Mouse (Mus musculus): ENCODE measurements around the gene Nrg4. TPM values are rescaled to one million over a fixed set of nuclear protein-coding genes. Genes with fewer than 3 reads are reported as not detected.

Gene Nrg4
- polyA plus RNA-seq, 1 experiment from 2014 or later = 2.0 TPM

- Histone ChIP-seq H3K9me3 (ENCODE audit: control insufficient read depth, low read depth, low read length) (no peaks in the 10 kb centered on the region), H3K27ac (ENCODE audit: low read length) (no peak overlapping the region), H3K36me3 (ENCODE audit: control insufficient read depth, insufficient read depth, low read length) (peaks cover 28% of the 10 kb centered on the region), H3K4me3 (ENCODE audit: low read depth, low read length) (no peak overlapping the region), H3K4me2 (replicated peaks; ENCODE audit: low read depth, low read length) (no peak overlapping the region), H3K4me1 (ENCODE audit: control insufficient read depth, insufficient read depth, low read length) (peaks cover 13% of the 10 kb centered on the region), H3K9ac (replicated peaks; ENCODE audit: low read depth, low read length) (no peak overlapping the region), H3K27me3 (ENCODE audit: control insufficient read depth, insufficient read depth, low read length) (no peaks in the 10 kb centered on the region)
- ATAC-seq (ENCODE audit: insufficient number of reproducible peaks, insufficient read depth, low FRiP score, low read depth) = no peak
- WGBS = 63% methylated on average over 4 of the region's 4 CpGs
These were observed 115.0 kb downstream of the Nrg4 start for GRCm38 (mm10) chr9:55211611-55212010.

- H3K4me2 ChIP-seq (replicated peaks; ENCODE audit: low read depth, low read length) = peak within 1 kb of the TSS; percentile 52
- WGBS = 0% methylated on average over 62 of the region's 65 CpGs
- peak within 1 kb of the TSS; percentile 79 for H3K4me3 ChIP-seq (ENCODE audit: low read depth, low read length)
- no peaks in the 10 kb centered on the region for H3K27me3 ChIP-seq (ENCODE audit: control insufficient read depth, insufficient read depth, low read length)
- peaks cover 5% of the 10 kb centered on the region for H3K36me3 ChIP-seq (ENCODE audit: control insufficient read depth, insufficient read depth, low read length)
- ATAC-seq (ENCODE audit: insufficient number of reproducible peaks, insufficient read depth, low FRiP score, low read depth) = peak; percentile 96
- peak within 1 kb of the TSS; percentile 78 for H3K9ac ChIP-seq (replicated peaks; ENCODE audit: low read depth, low read length)
- no peaks in the 10 kb centered on the region for H3K9me3 ChIP-seq (ENCODE audit: control insufficient read depth, low read depth, low read length)
- peak within 1 kb of the TSS; percentile 82 for H3K27ac ChIP-seq (ENCODE audit: low read length)
- peaks cover 13% of the 10 kb centered on the region for H3K4me1 ChIP-seq (ENCODE audit: control insufficient read depth, insufficient read depth, low read length)
These were observed 117.7 kb downstream of the Nrg4 start, which contains the start of gene Fbxo22 for GRCm38 (mm10) chr9:55208790-55209481. TSS of gene Fbxo22 (plus strand) at chr9:55208925.

GRCm38 (mm10) chr9:55208458-55208789 is 118.2 kb downstream of the Nrg4 start:
- H3K36me3 ChIP-seq (ENCODE audit: control insufficient read depth, insufficient read depth, low read length) = 0 out of 2 replicates have a peak, but pooled peaks cover 3% of the 10 kb centered on the region
- no peaks in the 10 kb centered on the region for H3K9me3 ChIP-seq (ENCODE audit: control insufficient read depth, low read depth, low read length)
- peaks cover 13% of the 10 kb centered on the region for H3K4me1 ChIP-seq (ENCODE audit: control insufficient read depth, insufficient read depth, low read length)
- 3% methylated on average over 2 of the region's 2 CpGs for WGBS
- peak overlapping the region; percentile 79 for H3K4me3 ChIP-seq (ENCODE audit: low read depth, low read length)
- H3K27ac ChIP-seq (ENCODE audit: low read length) = peak overlapping the region; percentile 82
- H3K9ac ChIP-seq (replicated peaks; ENCODE audit: low read depth, low read length) = peak overlapping the region; percentile 78; the same call in 1 of the 2 replicates
- H3K27me3 ChIP-seq (ENCODE audit: control insufficient read depth, insufficient read depth, low read length) = no peaks in the 10 kb centered on the region
- peak overlapping the region; percentile 52 for H3K4me2 ChIP-seq (replicated peaks; ENCODE audit: low read depth, low read length)
- peak; percentile 29; the same call in 1 of the 2 replicates for ATAC-seq (ENCODE audit: insufficient number of reproducible peaks, insufficient read depth, low FRiP score, low read depth)

- 80% methylated on average over 2 of the region's 2 CpGs for WGBS
- Histone ChIP-seq H3K36me3 (ENCODE audit: control insufficient read depth, insufficient read depth, low read length) (peaks cover 5% of the 10 kb centered on the region), H3K4me3 (ENCODE audit: low read depth, low read length) (no peak overlapping the region), H3K27me3 (ENCODE audit: control insufficient read depth, insufficient read depth, low read length) (no peaks in the 10 kb centered on the region), H3K4me2 (replicated peaks; ENCODE audit: low read depth, low read length) (no peak overlapping the region), H3K9ac (replicated peaks; ENCODE audit: low read depth, low read length) (no peak overlapping the region), H3K4me1 (ENCODE audit: control insufficient read depth, insufficient read depth, low read length) (no peaks in the 10 kb centered on the region), H3K27ac (ENCODE audit: low read length) (no peak overlapping the region), H3K9me3 (ENCODE audit: control insufficient read depth, low read depth, low read length) (no peaks in the 10 kb centered on the region)
- no peak for ATAC-seq (ENCODE audit: insufficient number of reproducible peaks, insufficient read depth, low FRiP score, low read depth)
These were observed 127.3 kb downstream of the Nrg4 start for GRCm38 (mm10) chr9:55199348-55199747.

- ATAC-seq (ENCODE audit: insufficient number of reproducible peaks, insufficient read depth, low FRiP score, low read depth) = no peak
- Histone ChIP-seq H3K36me3 (ENCODE audit: control insufficient read depth, insufficient read depth, low read length) (peaks cover 5% of the 10 kb centered on the region), H3K9ac (replicated peaks; ENCODE audit: low read depth, low read length) (no peak overlapping the region), H3K4me3 (ENCODE audit: low read depth, low read length) (no peak overlapping the region), H3K27ac (ENCODE audit: low read length) (no peak overlapping the region), H3K9me3 (ENCODE audit: control insufficient read depth, low read depth, low read length) (no peaks in the 10 kb centered on the region), H3K4me2 (replicated peaks; ENCODE audit: low read depth, low read length) (no peak overlapping the region), H3K4me1 (ENCODE audit: control insufficient read depth, insufficient read depth, low read length) (no peaks in the 10 kb centered on the region), H3K27me3 (ENCODE audit: control insufficient read depth, insufficient read depth, low read length) (no peaks in the 10 kb centered on the region)
- 94% methylated on average over 1 of the region's 1 CpGs for WGBS
These were observed 128.4 kb downstream of the Nrg4 start for GRCm38 (mm10) chr9:55198260-55198659.

GRCm38 (mm10) chr9:55195876-55196275 is 130.8 kb downstream of the Nrg4 start:
- H3K4me1 ChIP-seq (ENCODE audit: control insufficient read depth, insufficient read depth, low read length) = no peaks in the 10 kb centered on the region
- no peaks in the 10 kb centered on the region for H3K9me3 ChIP-seq (ENCODE audit: control insufficient read depth, low read depth, low read length)
- no peak overlapping the region for H3K27ac ChIP-seq (ENCODE audit: low read length)
- no peak overlapping the region for H3K4me3 ChIP-seq (ENCODE audit: low read depth, low read length)
- no peaks in the 10 kb centered on the region for H3K27me3 ChIP-seq (ENCODE audit: control insufficient read depth, insufficient read depth, low read length)
- peaks cover 3% of the 10 kb centered on the region; the same call in 1 of the 2 replicates for H3K36me3 ChIP-seq (ENCODE audit: control insufficient read depth, insufficient read depth, low read length)
- no peak for ATAC-seq (ENCODE audit: insufficient number of reproducible peaks, insufficient read depth, low FRiP score, low read depth)
- H3K9ac ChIP-seq (replicated peaks; ENCODE audit: low read depth, low read length) = no peak overlapping the region
- 91% methylated on average over 3 of the region's 3 CpGs for WGBS
- H3K4me2 ChIP-seq (replicated peaks; ENCODE audit: low read depth, low read length) = no peak overlapping the region

- Histone ChIP-seq H3K4me1 (ENCODE audit: control insufficient read depth, insufficient read depth, low read length) (no peaks in the 10 kb centered on the region), H3K9me3 (ENCODE audit: control insufficient read depth, low read depth, low read length) (no peaks in the 10 kb centered on the region), H3K4me2 (replicated peaks; ENCODE audit: low read depth, low read length) (no peak overlapping the region), H3K27ac (ENCODE audit: low read length) (no peak overlapping the region), H3K4me3 (ENCODE audit: low read depth, low read length) (no peak overlapping the region), H3K27me3 (ENCODE audit: control insufficient read depth, insufficient read depth, low read length) (no peaks in the 10 kb centered on the region), H3K36me3 (ENCODE audit: control insufficient read depth, insufficient read depth, low read length) (no peaks in the 10 kb centered on the region; the same call in 1 of the 2 replicates), H3K9ac (replicated peaks; ENCODE audit: low read depth, low read length) (no peak overlapping the region)
- ATAC-seq (ENCODE audit: insufficient number of reproducible peaks, insufficient read depth, low FRiP score, low read depth) = no peak
- 86% methylated on average over 2 of the region's 2 CpGs for WGBS
These were observed 152.4 kb downstream of the Nrg4 start for GRCm38 (mm10) chr9:55174235-55174634.

GRCm38 (mm10) chr9:55172195-55172685 is 154.4 kb downstream of the Nrg4 start:
- H3K4me1 ChIP-seq (ENCODE audit: control insufficient read depth, insufficient read depth, low read length) = no peaks in the 10 kb centered on the region
- H3K9me3 ChIP-seq (ENCODE audit: control insufficient read depth, low read depth, low read length) = no peaks in the 10 kb centered on the region
- no peak overlapping the region for H3K27ac ChIP-seq (ENCODE audit: low read length)
- no peaks in the 10 kb centered on the region; the same call in 1 of the 2 replicates for H3K36me3 ChIP-seq (ENCODE audit: control insufficient read depth, insufficient read depth, low read length)
- H3K4me3 ChIP-seq (ENCODE audit: low read depth, low read length) = no peak overlapping the region
- no peak overlapping the region for H3K9ac ChIP-seq (replicated peaks; ENCODE audit: low read depth, low read length)
- WGBS = 82% methylated on average over 1 of the region's 1 CpGs
- ATAC-seq (ENCODE audit: insufficient number of reproducible peaks, insufficient read depth, low FRiP score, low read depth) = no peak
- no peaks in the 10 kb centered on the region for H3K27me3 ChIP-seq (ENCODE audit: control insufficient read depth, insufficient read depth, low read length)
- no peak overlapping the region for H3K4me2 ChIP-seq (replicated peaks; ENCODE audit: low read depth, low read length)

All from stomach, embryonic 14.5 days (tissue).